Mouse (Mus musculus): ENCODE results near the gene Lin54. TPM values are rescaled to one million over a fixed set of nuclear protein-coding genes. Genes with fewer than 3 reads are reported as not detected.
A peak's percentile ranks its signal among the peaks of the same experiment; 100 is the strongest.

The Lin54 gene
- 10 to 100 TPM in 1 of 2 experiments, 1 to 10 TPM in 1; 8.4 to 12.8 TPM for total RNA-seq (2021)
- long read RNA-seq, experiment 1, full-length matches to known transcripts: 9 of 12 reads
- long read RNA-seq, experiment 1, partial matches to known transcripts: 1 of 12 reads
- long read RNA-seq, experiment 1, other reads (novel, unspliced or antisense): 2 of 12 reads
- long read RNA-seq, experiment 2, full-length matches to known transcripts: 10 of 14 reads
- long read RNA-seq, experiment 2, partial matches to known transcripts: 0 of 14 reads
- long read RNA-seq, experiment 2, other reads (novel, unspliced or antisense): 4 of 14 reads

- DNase-seq: peak; percentile 87
- intact Hi-C loops (cut with DNase I): loop anchor here (2.0 kb wide), 1 partner anchor 16 kb away; no protein-coding TSS in a partner anchor
Measured at GRCm38 (mm10) chr5:100500458-100500961, at the start of gene Lin54. TSS of gene Lin54 (minus strand) at chr5:100500639.

GRCm38 (mm10) chr5:100550151-100550550 is 49.7 kb upstream of the Lin54 start:
- intact Hi-C loops (cut with DNase I): no loop called here
- DNase-seq: no peak

- no peak for DNase-seq
- intact Hi-C loops (cut with DNase I): loop anchor here (5.0 kb wide), 1 partner anchor 113 kb away; no protein-coding TSS in a partner anchor
Measured at GRCm38 (mm10) chr5:100549311-100549710, 48.9 kb upstream of the Lin54 start.

- DNase-seq: no peak
- intact Hi-C loops (cut with DNase I): loop anchor here (5.0 kb wide), 1 partner anchor 114 kb away; no protein-coding TSS in a partner anchor
Measured at GRCm38 (mm10) chr5:100548236-100548635, 47.8 kb upstream of the Lin54 start.

- intact Hi-C loops (cut with DNase I): loop anchor here (5.0 kb wide), 1 partner anchor 116 kb away; no protein-coding TSS in a partner anchor
- peak; percentile 11 to 29 for DNase-seq
Measured at GRCm38 (mm10) chr5:100546294-100547080, 46.0 kb upstream of the Lin54 start.

GRCm38 (mm10) chr5:100536638-100537037 is 36.2 kb upstream of the Lin54 start:
- peak in 1 of 2 experiments; percentile 33 for DNase-seq
- intact Hi-C loops (cut with DNase I): loop anchor here (5.0 kb wide), 2 partner anchors 39 to 159 kb away; no protein-coding TSS in a partner anchor

GRCm38 (mm10) chr5:100535826-100536225 is 35.4 kb upstream of the Lin54 start:
- DNase-seq: no peak
- intact Hi-C loops (cut with DNase I): loop anchor here (5.0 kb wide), 2 partner anchors 39 to 159 kb away; no protein-coding TSS in a partner anchor

GRCm38 (mm10) chr5:100526164-100526563 is 25.7 kb upstream of the Lin54 start:
- peak; percentile 27 to 37 for DNase-seq
- intact Hi-C loops (cut with DNase I): no loop called here

- intact Hi-C loops (cut with DNase I): no loop called here
- DNase-seq: no peak
Measured at GRCm38 (mm10) chr5:100525620-100526019, 25.2 kb upstream of the Lin54 start.

GRCm38 (mm10) chr5:100524921-100525320 is 24.5 kb upstream of the Lin54 start:
- intact Hi-C loops (cut with DNase I): no loop called here
- no peak for DNase-seq

GRCm38 (mm10) chr5:100523331-100523730 is 22.9 kb upstream of the Lin54 start:
- DNase-seq: no peak
- intact Hi-C loops (cut with DNase I): no loop called here

- intact Hi-C loops (cut with DNase I): no loop called here
- no peak for DNase-seq
Measured at GRCm38 (mm10) chr5:100520223-100520622, 19.8 kb upstream of the Lin54 start.

- intact Hi-C loops (cut with DNase I): loop anchor here (5.0 kb wide), 1 partner anchor 92 kb away; no protein-coding TSS in a partner anchor
- no peak for DNase-seq
Measured at GRCm38 (mm10) chr5:100519027-100519411, 18.6 kb upstream of the Lin54 start.

GRCm38 (mm10) chr5:100518049-100519026 is 17.9 kb upstream of the Lin54 start, which contains the start of gene Cops4:
TSS of gene Cops4 (plus strand) at chr5:100518309.
- DNase-seq: peak; percentile 96 to 97
- intact Hi-C loops (cut with DNase I): loop anchor here (5.0 kb wide), 1 partner anchor 91 kb away; no protein-coding TSS in a partner anchor

- no peak for DNase-seq
- intact Hi-C loops (cut with DNase I): no loop called here
Measured at GRCm38 (mm10) chr5:100512576-100512975, 12.1 kb upstream of the Lin54 start.

- DNase-seq: no peak
- intact Hi-C loops (cut with DNase I): no loop called here
Measured at GRCm38 (mm10) chr5:100509247-100509646, 8.8 kb upstream of the Lin54 start.

- intact Hi-C loops (cut with DNase I): loop anchor here (2.0 kb wide), 1 partner anchor 16 kb away; no protein-coding TSS in a partner anchor
- no peak for DNase-seq
Measured at GRCm38 (mm10) chr5:100501267-100501666, 828 bp upstream of the Lin54 start.

GRCm38 (mm10) chr5:100499831-100500304 is 571 bp downstream of the Lin54 start:
- intact Hi-C loops (cut with DNase I): loop anchor here (2.0 to 10.0 kb wide), 5 partner anchors 17 to 455 kb away; partner anchors contain the start of gene Sec31a
- peak; percentile 20 to 31 for DNase-seq

GRCm38 (mm10) chr5:100499243-100499642 is 1.2 kb downstream of the Lin54 start:
- no peak for DNase-seq
- intact Hi-C loops (cut with DNase I): loop anchor here (5.0 to 10.0 kb wide), 4 partner anchors 38 to 454 kb away; partner anchors contain the start of gene Sec31a

Data from heart, postnatal 14 days (tissue).